Mouse (Mus musculus): ENCODE results near the gene Rit1. TPM values are rescaled to one million over a fixed set of nuclear protein-coding genes. Genes with fewer than 3 reads are reported as not detected.
"Not testable (repeated sequence)": the region's sequence is repeated elsewhere in the genome, so short reads cannot be mapped to it uniquely, and the experiment has no call there.

Gene Rit1
- polyA plus RNA-seq, 1 experiment from 2014 or later, result 53.1 TPM

GRCm38 (mm10) chr3:88698834-88699233 is 17.8 kb upstream of the Rit1 start:
- no peak overlapping the region for H3K9ac ChIP-seq (replicated peaks)
- ATAC-seq (replicated peaks), result no peak
- no peaks in the 10 kb centered on the region for H3K9me3 ChIP-seq
- no peak overlapping the region for H3K27ac ChIP-seq (replicated peaks)
- H3K4me3 ChIP-seq, result no peak overlapping the region
- no peaks in the 10 kb centered on the region for H3K27me3 ChIP-seq
- no peaks in the 10 kb centered on the region for H3K4me1 ChIP-seq
- no peak overlapping the region for H3K4me2 ChIP-seq (replicated peaks)
- WGBS, result 95% methylated on average over 6 of the region's 6 CpGs
- peaks cover 94% of the 10 kb centered on the region for H3K36me3 ChIP-seq

GRCm38 (mm10) chr3:88700247-88700646 is 16.4 kb upstream of the Rit1 start:
- Histone ChIP-seq H3K4me3 (no peak overlapping the region), H3K4me2 (replicated peaks) (no peak overlapping the region), H3K36me3 (peaks cover 94% of the 10 kb centered on the region), H3K27me3 (no peaks in the 10 kb centered on the region), H3K4me1 (no peaks in the 10 kb centered on the region), H3K9ac (replicated peaks) (no peak overlapping the region), H3K27ac (replicated peaks) (no peak overlapping the region), H3K9me3 (no peaks in the 10 kb centered on the region)
- 73% methylated on average over 3 of the region's 3 CpGs for WGBS
- no peak for ATAC-seq (replicated peaks)

- peaks cover 91% of the 10 kb centered on the region for H3K36me3 ChIP-seq
- no peaks in the 10 kb centered on the region for H3K27me3 ChIP-seq
- no peak for ATAC-seq (replicated peaks)
- H3K9ac ChIP-seq (replicated peaks), result no peak overlapping the region
- 83% methylated on average over 3 of the region's 3 CpGs for WGBS
- no peak overlapping the region for H3K4me2 ChIP-seq (replicated peaks)
- H3K9me3 ChIP-seq, result no peaks in the 10 kb centered on the region
- no peak overlapping the region for H3K27ac ChIP-seq (replicated peaks)
- no peak overlapping the region for H3K4me3 ChIP-seq
- H3K4me1 ChIP-seq, result no peaks in the 10 kb centered on the region
Observed at GRCm38 (mm10) chr3:88701222-88701621, 15.4 kb upstream of the Rit1 start.

DNA sequence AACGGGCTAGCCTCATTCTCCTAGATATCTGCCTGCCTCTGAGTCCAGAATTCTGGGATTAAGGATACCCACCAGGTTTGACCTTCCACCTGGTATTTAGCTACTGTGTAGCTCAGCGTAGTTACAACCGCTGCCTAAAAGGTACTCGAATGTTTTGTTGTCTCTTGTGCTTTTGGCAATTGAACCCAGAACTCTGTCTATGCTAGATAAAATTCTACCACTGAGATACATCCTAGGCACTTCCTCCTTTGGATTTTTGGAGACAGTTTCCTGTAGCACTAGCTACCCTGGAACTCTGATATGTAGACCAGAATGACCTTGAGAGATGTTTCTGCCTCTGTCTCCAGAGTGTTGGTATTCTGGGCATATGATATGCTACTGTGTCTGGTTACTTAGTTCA is 2.9 kb upstream of the Rit1 start:
- ATAC-seq (replicated peaks), result no peak
- Histone ChIP-seq H3K27me3 (no peaks in the 10 kb centered on the region), H3K4me2 (replicated peaks) (no peak overlapping the region), H3K9ac (replicated peaks) (no peak overlapping the region), H3K9me3 (no peaks in the 10 kb centered on the region), H3K4me1 (peaks cover 14% of the 10 kb centered on the region), H3K27ac (replicated peaks) (no peak overlapping the region), H3K36me3 (peaks cover 53% of the 10 kb centered on the region), H3K4me3 (no peak overlapping the region)
- 96% methylated on average over 4 of the region's 4 CpGs for WGBS

DNA sequence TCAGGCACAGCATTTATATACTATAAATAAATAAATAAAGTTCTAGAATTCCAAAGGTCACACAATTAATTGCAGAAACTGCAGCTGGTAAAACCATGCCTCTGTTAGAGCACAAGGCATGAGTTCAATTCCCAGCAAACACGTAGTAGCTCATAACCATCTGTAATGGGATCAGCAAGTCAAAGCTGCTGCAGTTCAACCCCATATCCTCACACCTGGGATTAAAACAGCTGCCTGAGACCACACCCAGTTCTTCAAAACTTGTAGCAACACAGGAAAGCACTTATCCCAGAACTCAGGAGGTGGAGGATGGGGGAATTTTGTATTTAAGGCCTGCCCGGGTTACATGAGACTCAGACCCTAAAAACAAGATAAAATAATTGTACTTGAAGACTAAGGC is 1.9 kb upstream of the Rit1 start:
- H3K36me3 ChIP-seq, result peaks cover 43% of the 10 kb centered on the region
- H3K4me3 ChIP-seq, result no peak overlapping the region
- H3K9me3 ChIP-seq, result no peaks in the 10 kb centered on the region
- no peak overlapping the region for H3K4me2 ChIP-seq (replicated peaks)
- ATAC-seq (replicated peaks), result no peak
- H3K9ac ChIP-seq (replicated peaks), result no peak overlapping the region
- no peak overlapping the region for H3K27ac ChIP-seq (replicated peaks)
- peaks cover 17% of the 10 kb centered on the region for H3K4me1 ChIP-seq
- no peaks in the 10 kb centered on the region for H3K27me3 ChIP-seq
- WGBS, result 78% methylated on average over 2 of the region's 2 CpGs

DNA sequence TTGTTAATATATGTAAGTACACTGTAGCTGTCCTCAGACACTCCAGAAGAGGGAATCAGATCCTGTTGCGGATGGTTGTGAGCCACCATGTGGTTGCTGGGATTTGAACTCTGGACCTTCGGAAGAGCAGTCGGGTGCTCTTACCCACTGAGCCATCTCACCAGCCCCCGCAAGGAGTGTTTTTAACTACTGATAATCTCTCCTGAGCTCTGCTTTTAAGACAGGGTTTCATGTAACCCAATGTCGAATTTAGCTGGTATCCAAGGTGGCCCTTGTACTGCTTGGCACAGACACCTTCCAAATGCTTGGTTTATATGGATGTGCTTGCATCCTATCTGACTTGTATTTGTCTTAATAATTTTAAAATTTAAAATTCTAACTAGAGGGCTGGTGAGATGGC is 922 bp upstream of the Rit1 start:
- H3K9ac ChIP-seq (replicated peaks); ATAC-seq (replicated peaks); H3K27me3 ChIP-seq; H3K4me2 ChIP-seq (replicated peaks); H3K27ac ChIP-seq (replicated peaks); H3K9me3 ChIP-seq; H3K4me3 ChIP-seq: not testable (repeated sequence)
- 93% methylated on average over 5 of the region's 5 CpGs for WGBS
- peaks cover 39% of the 10 kb centered on the region for H3K36me3 ChIP-seq
- peaks cover 17% of the 10 kb centered on the region for H3K4me1 ChIP-seq

DNA sequence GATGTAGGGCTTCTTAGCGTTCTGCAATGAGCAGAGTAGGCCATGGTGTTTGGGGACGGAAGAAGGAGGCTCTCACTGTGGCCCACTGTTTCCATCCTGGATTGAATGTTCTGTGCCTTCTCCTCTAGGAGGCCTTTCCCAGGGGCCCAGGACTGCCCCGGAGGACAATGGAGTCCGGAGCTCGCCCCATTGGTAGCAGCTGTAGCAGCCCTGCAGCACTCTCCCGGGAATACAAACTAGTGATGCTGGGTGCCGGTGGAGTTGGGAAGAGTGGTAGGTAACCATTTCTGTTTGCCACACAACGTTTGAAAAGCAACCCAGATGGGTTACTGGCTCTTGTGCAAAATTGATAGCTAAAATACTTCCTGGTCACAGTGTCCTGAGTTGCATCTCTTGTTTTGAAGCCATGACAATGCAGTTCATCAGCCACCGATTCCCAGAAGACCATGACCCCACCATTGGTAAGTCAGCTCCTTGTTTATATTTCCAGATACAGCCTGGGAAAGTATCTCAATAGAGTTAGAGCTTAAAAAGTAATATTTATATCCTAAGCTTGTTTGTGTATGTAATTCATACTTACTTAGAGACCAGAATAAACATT is 660 bp downstream of the Rit1 start:
- Histone ChIP-seq H3K4me1 (peaks cover 17% of the 10 kb centered on the region), H3K9ac (replicated peaks) (peak overlapping the region; percentile 70)

DNA sequence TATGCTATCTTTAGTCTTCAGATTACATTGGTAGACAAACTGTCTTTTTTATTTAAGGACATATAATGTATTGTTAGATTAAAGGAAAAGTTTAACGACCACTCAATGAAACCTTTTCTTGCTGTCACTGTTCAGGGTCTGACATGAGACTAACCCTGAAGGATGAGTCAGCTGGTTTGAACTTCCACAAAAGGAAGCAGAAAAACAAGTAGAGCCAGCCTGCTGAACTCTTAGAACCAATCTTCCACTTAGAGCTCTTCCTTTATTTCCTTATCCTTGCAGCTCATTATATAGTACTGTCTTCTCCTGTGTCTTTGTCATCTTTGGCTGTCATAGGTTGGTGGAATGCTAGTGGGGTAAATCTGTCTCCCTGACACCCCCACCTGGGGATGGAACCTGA is 1.2 kb downstream of the Rit1 start:
- Histone ChIP-seq H3K4me1 (peaks cover 17% of the 10 kb centered on the region), H3K9ac (replicated peaks) (no peak overlapping the region; the same call in 1 of the 2 replicates), H3K36me3 (peaks cover 27% of the 10 kb centered on the region), H3K4me3 (peak overlapping the region; percentile 84; the same call in 1 of the 2 replicates), H3K4me2 (replicated peaks) (peak overlapping the region; percentile 88), H3K27ac (replicated peaks) (no peak overlapping the region), H3K9me3 (no peaks in the 10 kb centered on the region), H3K27me3 (no peaks in the 10 kb centered on the region)
- ATAC-seq (replicated peaks), result no peak
- 71% methylated on average over 1 of the region's 1 CpGs for WGBS

More for the DNA sequence above, 660 bp downstream of the Rit1 start:
- WGBS, result 5% methylated on average over 9 of the region's 9 CpGs
- Histone ChIP-seq H3K9me3 (no peaks in the 10 kb centered on the region), H3K27ac (replicated peaks) (peak overlapping the region; percentile 62), H3K27me3 (no peaks in the 10 kb centered on the region), H3K36me3 (peaks cover 31% of the 10 kb centered on the region), H3K4me3 (peak overlapping the region; percentile 84), H3K4me2 (replicated peaks) (peak overlapping the region; percentile 88)
- peak; percentile 63 for ATAC-seq (replicated peaks)

GRCm38 (mm10) chr3:88719098-88719497 is 2.5 kb downstream of the Rit1 start:
- H3K36me3 ChIP-seq, result peaks cover 19% of the 10 kb centered on the region
- H3K4me1 ChIP-seq, result peaks cover 17% of the 10 kb centered on the region
- WGBS, result 79% methylated on average over 2 of the region's 2 CpGs
- no peak overlapping the region for H3K9ac ChIP-seq (replicated peaks)
- no peaks in the 10 kb centered on the region for H3K27me3 ChIP-seq
- no peak overlapping the region for H3K4me2 ChIP-seq (replicated peaks)
- no peaks in the 10 kb centered on the region for H3K9me3 ChIP-seq
- no peak for ATAC-seq (replicated peaks)
- no peak overlapping the region for H3K4me3 ChIP-seq
- no peak overlapping the region for H3K27ac ChIP-seq (replicated peaks)

GRCm38 (mm10) chr3:88736556-88736955 is 19.9 kb downstream of the Rit1 start:
- no peaks in the 10 kb centered on the region for H3K27me3 ChIP-seq
- H3K4me3 ChIP-seq, result no peak overlapping the region
- WGBS, result 92% methylated on average over 2 of the region's 2 CpGs
- no peak overlapping the region for H3K9ac ChIP-seq (replicated peaks)
- no peak for ATAC-seq (replicated peaks)
- H3K4me1 ChIP-seq, result no peaks in the 10 kb centered on the region
- no peak overlapping the region for H3K4me2 ChIP-seq (replicated peaks)
- H3K27ac ChIP-seq (replicated peaks), result no peak overlapping the region
- H3K36me3 ChIP-seq, result peaks cover 30% of the 10 kb centered on the region
- H3K9me3 ChIP-seq, result no peaks in the 10 kb centered on the region

GRCm38 (mm10) chr3:88738641-88739040 is 22.0 kb downstream of the Rit1 start:
- Histone ChIP-seq H3K27ac (replicated peaks) (no peak overlapping the region), H3K4me1 (no peaks in the 10 kb centered on the region), H3K4me2 (replicated peaks) (no peak overlapping the region), H3K27me3 (no peaks in the 10 kb centered on the region), H3K36me3 (peaks cover 32% of the 10 kb centered on the region), H3K9ac (replicated peaks) (no peak overlapping the region), H3K9me3 (no peaks in the 10 kb centered on the region), H3K4me3 (no peak overlapping the region)
- ATAC-seq (replicated peaks), result no peak
- 62% methylated on average over 3 of the region's 3 CpGs for WGBS

DNA sequence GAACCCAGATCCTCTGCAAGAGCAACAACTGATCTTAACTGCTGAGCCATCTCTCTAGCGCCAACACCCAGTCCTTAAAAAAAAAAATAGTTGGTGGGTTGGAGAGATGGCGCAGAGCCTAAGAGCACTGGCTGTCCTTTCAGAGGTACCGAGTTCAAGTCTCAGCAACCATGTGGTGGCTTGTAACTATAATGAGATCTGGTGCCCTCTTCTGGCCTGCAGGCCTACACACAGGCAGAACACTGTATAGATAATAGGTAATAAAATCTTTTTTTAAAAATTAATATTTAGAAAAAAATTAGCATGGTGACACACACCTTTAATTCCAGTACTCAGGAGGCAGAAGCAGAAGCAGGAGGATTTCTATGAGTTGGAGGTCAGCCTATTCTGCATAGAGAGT is 23.5 kb downstream of the Rit1 start:
- Histone ChIP-seq H3K4me2 (replicated peaks) (no peak overlapping the region), H3K4me1 (no peaks in the 10 kb centered on the region), H3K9me3 (no peaks in the 10 kb centered on the region), H3K36me3 (peaks cover 42% of the 10 kb centered on the region), H3K27ac (replicated peaks) (no peak overlapping the region), H3K9ac (replicated peaks) (no peak overlapping the region), H3K4me3 (no peak overlapping the region), H3K27me3 (no peaks in the 10 kb centered on the region)
- ATAC-seq (replicated peaks), result no peak
- 96% methylated on average over 3 of the region's 3 CpGs for WGBS

DNA sequence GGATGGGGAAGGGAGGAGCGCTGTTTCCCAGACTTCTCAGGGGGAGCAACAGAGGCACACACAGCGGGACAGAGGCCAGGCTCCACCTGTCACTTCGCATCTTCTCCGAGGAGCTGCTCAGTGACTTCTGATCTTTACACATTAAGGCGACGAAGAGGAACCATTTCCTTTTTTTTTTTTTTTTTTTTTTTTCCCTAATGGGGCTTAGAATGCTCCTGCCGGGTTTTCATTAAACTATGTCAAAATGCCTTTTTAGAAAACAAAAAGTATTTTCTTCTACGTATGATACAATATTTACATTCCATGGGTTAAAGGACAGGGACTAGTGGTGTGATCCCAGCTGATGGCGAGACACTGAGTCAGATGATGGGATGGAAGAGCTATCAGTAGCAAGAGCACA is 28.9 kb downstream of the Rit1 start:
- H3K36me3 ChIP-seq, result peaks cover 74% of the 10 kb centered on the region
- H3K4me2 ChIP-seq (replicated peaks), result no peak overlapping the region
- no peak overlapping the region for H3K9ac ChIP-seq (replicated peaks)
- no peak overlapping the region for H3K4me3 ChIP-seq
- H3K4me1 ChIP-seq, result no peaks in the 10 kb centered on the region
- no peak overlapping the region for H3K27ac ChIP-seq (replicated peaks)
- WGBS, result 97% methylated on average over 9 of the region's 9 CpGs
- ATAC-seq (replicated peaks), result no peak
- H3K9me3 ChIP-seq, result peaks cover 11% of the 10 kb centered on the region; the same call in 1 of the 2 replicates
- no peaks in the 10 kb centered on the region for H3K27me3 ChIP-seq
